Mouse (Mus musculus): ENCODE data around the gene Ofd1.

DNA sequence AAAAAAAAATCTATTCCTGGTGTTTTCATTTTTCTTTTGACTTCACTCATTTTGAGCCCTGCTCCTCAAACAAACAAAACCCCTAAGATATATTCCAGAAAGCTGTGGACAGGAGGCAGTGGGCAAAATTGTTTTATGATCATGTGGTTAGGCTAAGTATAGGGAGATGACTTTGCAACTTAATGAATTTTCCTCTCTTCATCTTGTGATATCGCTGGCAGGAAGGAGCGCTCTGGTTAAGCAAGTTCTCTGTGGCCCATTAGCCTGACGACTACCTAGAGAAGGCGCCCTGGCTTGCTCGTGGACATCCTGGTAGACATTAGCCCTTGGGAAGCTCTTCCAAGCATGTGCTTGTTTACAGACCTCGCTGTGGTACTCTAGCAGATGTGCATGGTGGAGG, 98.7 kb downstream of the Ofd1 start:
- TF ChIP-seq POLR2A (IDR thresholded peaks at IDR 0.05; ENCODE audit: insufficient read depth, low read length), result no peak
- TF ChIP-seq EP300 (IDR thresholded peaks at IDR 0.05; ENCODE audit: insufficient read depth, low read depth, low read length), result no peak
- TF ChIP-seq CTCF (IDR thresholded peaks at IDR 0.05; ENCODE audit: low read depth, low read length), result no peak
